Mouse (Mus musculus): Measurements from ENCODE around the gene Prph. TPM values are rescaled to one million over a fixed set of nuclear protein-coding genes. Genes with fewer than 3 reads are reported as not detected.

Prph gene
- polyA plus RNA-seq, 1 experiment from 2014 or later = 66.3 TPM

DNA sequence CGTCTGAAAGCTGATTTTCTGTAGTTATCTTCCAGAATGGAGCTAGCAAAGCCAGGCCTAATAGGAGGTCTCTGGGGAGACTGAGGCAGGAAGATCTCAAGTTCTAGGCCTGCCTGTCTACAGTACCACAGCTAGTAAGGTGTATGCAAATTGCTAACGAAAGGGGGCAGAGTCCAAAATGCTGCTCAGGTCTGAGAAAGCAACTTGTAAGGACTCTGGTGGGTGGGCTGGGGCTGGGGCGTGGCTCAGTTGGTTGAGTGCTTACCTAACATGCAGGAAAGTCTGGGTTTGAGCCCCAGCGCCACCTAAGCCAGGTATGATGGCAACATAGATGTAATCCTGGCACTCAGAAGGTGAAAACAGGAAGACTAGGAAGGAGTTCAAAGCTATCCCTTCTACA lies 34.8 kb upstream of the Prph start:
- H3K4me2 ChIP-seq (ENCODE audit: low read depth, low read length) = no peak overlapping the region
- DNase-seq (ENCODE audit: low spot score) (no peak), ATAC-seq (ENCODE audit: low read depth) (no peak)
- 94% methylated on average over 4 of the region's 4 CpGs for WGBS
- no peaks in the 10 kb centered on the region for H3K27me3 ChIP-seq (replicated peaks; ENCODE audit: control insufficient read depth, insufficient read depth, low read length)
- H3K4me3 ChIP-seq (ENCODE audit: low read depth, low read length) = no peak overlapping the region
- no peaks in the 10 kb centered on the region for H3K36me3 ChIP-seq (ENCODE audit: control insufficient read depth, insufficient read depth, low read length)
- no peak overlapping the region; the same call in 1 of the 2 replicates for H3K27ac ChIP-seq (replicated peaks; ENCODE audit: low read depth, low read length)
- no peak overlapping the region for H3K9ac ChIP-seq (ENCODE audit: low read depth, low read length)
- no peaks in the 10 kb centered on the region for H3K9me3 ChIP-seq (ENCODE audit: control insufficient read depth, low read length)
- H3K4me1 ChIP-seq (ENCODE audit: control insufficient read depth, insufficient read depth, low read length) = peaks cover 19% of the 10 kb centered on the region

DNA sequence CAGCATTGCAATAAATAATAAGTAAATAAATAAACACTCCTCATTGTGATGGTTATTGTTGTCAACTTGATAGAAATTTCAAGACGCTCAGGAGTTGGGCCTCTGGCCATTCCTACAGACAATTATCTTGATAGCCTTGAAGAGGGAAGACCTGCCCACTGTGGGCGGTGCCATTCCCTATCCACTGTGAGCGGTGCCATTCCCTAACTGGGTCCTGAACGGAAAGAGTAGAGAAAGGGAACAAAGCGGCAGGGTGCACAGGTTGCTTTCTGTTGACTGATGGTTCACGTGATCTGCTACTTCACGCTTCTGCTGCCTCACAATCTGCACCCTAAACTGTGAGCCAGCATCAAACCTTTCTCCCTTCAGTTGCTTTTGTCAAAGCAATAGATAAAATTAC lies 33.7 kb upstream of the Prph start:
- Histone ChIP-seq H3K36me3 (ENCODE audit: control insufficient read depth, insufficient read depth, low read length) (no peaks in the 10 kb centered on the region), H3K4me2 (ENCODE audit: low read depth, low read length) (no peak overlapping the region), H3K27me3 (replicated peaks; ENCODE audit: control insufficient read depth, insufficient read depth, low read length) (no peaks in the 10 kb centered on the region), H3K27ac (replicated peaks; ENCODE audit: low read depth, low read length) (no peak overlapping the region), H3K9me3 (ENCODE audit: control insufficient read depth, low read length) (no peaks in the 10 kb centered on the region), H3K4me1 (ENCODE audit: control insufficient read depth, insufficient read depth, low read length) (peaks cover 19% of the 10 kb centered on the region), H3K9ac (ENCODE audit: low read depth, low read length) (no peak overlapping the region), H3K4me3 (ENCODE audit: low read depth, low read length) (no peak overlapping the region)
- ATAC-seq (ENCODE audit: low read depth) = no peak
- DNase-seq (ENCODE audit: low spot score) = no peak
- WGBS = 96% methylated on average over 7 of the region's 7 CpGs

DNA sequence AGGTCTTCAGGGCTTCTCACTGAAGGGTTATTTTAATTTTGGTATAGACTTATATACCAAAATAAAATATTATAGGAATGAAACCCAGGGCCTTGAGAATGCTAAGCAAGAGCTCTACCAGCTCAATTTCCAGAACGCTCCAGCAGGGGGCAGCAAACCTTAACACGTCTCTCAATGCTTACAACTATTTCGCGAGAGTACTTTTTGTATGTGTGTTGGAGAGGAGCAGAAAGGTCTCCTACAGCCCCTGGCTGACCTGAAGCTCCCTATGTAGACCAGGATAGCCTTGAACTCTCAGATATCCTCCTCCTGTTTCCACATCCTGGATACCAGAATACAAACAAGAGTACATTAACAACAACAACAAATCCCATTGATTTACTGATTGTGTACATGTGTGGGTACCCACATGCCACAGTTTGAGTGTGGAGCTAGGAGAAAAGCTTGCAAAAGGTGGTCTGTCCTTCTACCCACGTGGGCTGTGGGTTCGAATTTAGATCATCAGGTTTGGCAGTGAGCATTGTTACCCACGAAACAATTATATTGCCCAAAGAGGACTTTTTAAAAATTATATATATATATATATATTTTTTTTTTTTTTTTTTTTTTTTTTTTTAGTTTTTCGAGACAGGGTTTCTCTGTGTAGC lies 30.2 kb upstream of the Prph start:
- Histone ChIP-seq H3K4me3 (ENCODE audit: low read depth, low read length) (no peak overlapping the region), H3K36me3 (ENCODE audit: control insufficient read depth, insufficient read depth, low read length) (no peaks in the 10 kb centered on the region), H3K27me3 (replicated peaks; ENCODE audit: control insufficient read depth, insufficient read depth, low read length) (no peaks in the 10 kb centered on the region), H3K27ac (replicated peaks; ENCODE audit: low read depth, low read length) (no peak overlapping the region), H3K4me2 (ENCODE audit: low read depth, low read length) (no peak overlapping the region), H3K4me1 (ENCODE audit: control insufficient read depth, insufficient read depth, low read length) (peaks cover 6% of the 10 kb centered on the region), H3K9me3 (ENCODE audit: control insufficient read depth, low read length) (no peaks in the 10 kb centered on the region), H3K9ac (ENCODE audit: low read depth, low read length) (no peak overlapping the region)
- DNase-seq (ENCODE audit: low spot score) (peak; percentile 88), ATAC-seq (ENCODE audit: low read depth) (no peak)
- 16% methylated on average over 7 of the region's 8 CpGs for WGBS

DNA sequence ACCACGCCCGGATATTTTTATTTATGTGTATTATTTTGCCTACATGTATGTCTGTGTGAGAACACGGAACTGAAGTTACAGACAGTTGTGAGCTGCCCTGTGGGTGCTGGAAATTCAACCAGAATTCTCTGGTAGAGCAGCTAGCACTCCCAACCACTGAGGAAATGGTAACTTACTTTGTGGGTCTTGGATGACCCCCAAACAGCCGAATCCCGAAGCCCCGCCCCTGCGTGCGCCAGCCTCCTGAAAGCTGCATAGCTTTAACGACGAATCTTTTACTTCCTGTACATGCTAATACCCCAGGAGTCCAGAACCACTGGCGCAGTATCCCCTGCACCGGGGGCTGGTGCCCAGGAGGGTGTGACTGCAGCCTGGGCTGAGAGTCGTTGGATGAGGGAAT lies 29.6 kb upstream of the Prph start:
- Histone ChIP-seq H3K4me2 (ENCODE audit: low read depth, low read length) (no peak overlapping the region), H3K27me3 (replicated peaks; ENCODE audit: control insufficient read depth, insufficient read depth, low read length) (no peaks in the 10 kb centered on the region), H3K9ac (ENCODE audit: low read depth, low read length) (no peak overlapping the region), H3K4me1 (ENCODE audit: control insufficient read depth, insufficient read depth, low read length) (peaks cover 6% of the 10 kb centered on the region), H3K4me3 (ENCODE audit: low read depth, low read length) (no peak overlapping the region), H3K9me3 (ENCODE audit: control insufficient read depth, low read length) (no peaks in the 10 kb centered on the region), H3K36me3 (ENCODE audit: control insufficient read depth, insufficient read depth, low read length) (no peaks in the 10 kb centered on the region), H3K27ac (replicated peaks; ENCODE audit: low read depth, low read length) (no peak overlapping the region)
- ATAC-seq (ENCODE audit: low read depth) (no peak), DNase-seq (ENCODE audit: low spot score) (no peak)
- WGBS = 71% methylated on average over 11 of the region's 13 CpGs

DNA sequence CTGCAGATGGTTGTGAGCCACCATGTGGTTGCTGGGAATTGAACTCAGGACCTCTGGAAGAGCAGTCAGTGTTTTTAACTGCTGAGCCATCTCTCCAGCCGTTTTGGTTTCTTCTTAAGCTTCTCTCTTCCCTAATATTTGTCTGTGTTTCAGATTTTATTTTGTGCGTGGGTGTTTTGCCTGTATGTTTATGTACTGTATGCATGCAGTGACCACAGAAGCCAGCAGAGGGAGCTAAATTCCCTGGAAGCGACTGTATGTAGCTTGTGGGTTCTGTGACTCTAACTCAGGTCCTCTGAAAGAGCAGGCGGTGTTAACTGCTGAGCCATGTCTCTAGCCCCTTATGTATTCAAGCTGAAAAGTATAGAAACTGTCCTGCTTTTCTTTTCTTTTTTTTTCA lies 28.7 kb upstream of the Prph start:
- no peaks in the 10 kb centered on the region for H3K9me3 ChIP-seq (ENCODE audit: control insufficient read depth, low read length)
- WGBS = 58% methylated on average over 4 of the region's 4 CpGs
- ATAC-seq (ENCODE audit: low read depth) (no peak), DNase-seq (ENCODE audit: low spot score) (no peak)
- no peak overlapping the region for H3K27ac ChIP-seq (replicated peaks; ENCODE audit: low read depth, low read length)
- no peak overlapping the region for H3K4me2 ChIP-seq (ENCODE audit: low read depth, low read length)
- no peaks in the 10 kb centered on the region for H3K27me3 ChIP-seq (replicated peaks; ENCODE audit: control insufficient read depth, insufficient read depth, low read length)
- H3K9ac ChIP-seq (ENCODE audit: low read depth, low read length) = no peak overlapping the region
- peaks cover 12% of the 10 kb centered on the region for H3K4me1 ChIP-seq (ENCODE audit: control insufficient read depth, insufficient read depth, low read length)
- H3K36me3 ChIP-seq (ENCODE audit: control insufficient read depth, insufficient read depth, low read length) = no peaks in the 10 kb centered on the region
- H3K4me3 ChIP-seq (ENCODE audit: low read depth, low read length) = no peak overlapping the region

DNA sequence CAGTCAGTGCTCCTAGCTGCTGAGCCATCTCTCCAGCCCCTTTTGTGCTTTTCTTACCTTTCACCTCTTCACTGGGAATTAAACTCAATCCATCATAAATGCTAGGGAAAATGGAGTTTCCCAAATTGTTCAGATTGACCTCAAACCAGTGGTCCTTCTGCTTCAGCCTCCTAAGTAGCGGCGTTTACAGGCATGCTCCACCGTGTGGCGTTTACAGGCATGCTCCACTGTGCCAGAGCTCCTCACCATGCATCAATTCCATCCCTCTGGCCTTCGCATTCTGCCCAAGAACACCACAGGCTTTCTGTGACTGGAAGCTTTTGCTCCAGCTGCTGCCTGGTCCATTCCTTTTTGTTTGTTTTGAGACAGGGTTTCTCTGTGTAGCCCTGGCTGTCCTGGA lies 27.9 kb upstream of the Prph start:
- Histone ChIP-seq H3K36me3 (ENCODE audit: control insufficient read depth, insufficient read depth, low read length) (no peaks in the 10 kb centered on the region), H3K4me2 (ENCODE audit: low read depth, low read length) (no peak overlapping the region), H3K9ac (ENCODE audit: low read depth, low read length) (no peak overlapping the region), H3K27ac (replicated peaks; ENCODE audit: low read depth, low read length) (no peak overlapping the region), H3K4me3 (ENCODE audit: low read depth, low read length) (no peak overlapping the region), H3K27me3 (replicated peaks; ENCODE audit: control insufficient read depth, insufficient read depth, low read length) (no peaks in the 10 kb centered on the region), H3K9me3 (ENCODE audit: control insufficient read depth, low read length) (no peaks in the 10 kb centered on the region), H3K4me1 (ENCODE audit: control insufficient read depth, insufficient read depth, low read length) (peaks cover 20% of the 10 kb centered on the region)
- DNase-seq (ENCODE audit: low spot score) (no peak), ATAC-seq (ENCODE audit: low read depth) (no peak)
- WGBS = 71% methylated on average over 5 of the region's 5 CpGs

DNA sequence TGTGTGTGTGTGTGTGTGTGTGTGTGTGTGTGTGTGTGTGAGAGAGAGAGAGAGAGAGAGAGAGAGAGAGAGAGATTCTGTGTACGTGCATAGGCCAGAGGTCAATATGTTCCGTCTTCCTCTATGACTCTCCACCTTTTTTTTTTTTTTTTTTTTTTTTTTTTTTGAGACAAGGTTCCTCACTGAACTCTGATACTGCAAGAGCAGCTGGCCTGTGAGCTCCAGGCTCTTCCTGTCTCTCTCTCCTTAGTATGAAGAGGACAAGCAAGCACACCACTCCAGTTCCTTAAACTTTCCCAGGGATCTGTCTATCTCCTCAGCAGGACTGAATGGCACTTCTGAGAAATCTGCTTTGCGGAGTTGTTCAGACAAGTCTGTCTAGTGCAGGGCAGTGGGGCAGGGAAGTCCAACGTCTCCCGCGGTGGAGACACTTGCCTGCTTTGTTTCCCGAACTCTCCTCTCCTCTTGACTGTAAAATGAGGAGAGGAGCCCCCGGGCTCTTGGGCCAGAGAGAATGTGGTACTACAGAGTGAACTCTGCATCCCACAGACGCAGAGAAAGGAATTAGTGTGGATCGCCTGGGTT lies 26.0 kb upstream of the Prph start:
- Histone ChIP-seq H3K36me3 (ENCODE audit: control insufficient read depth, insufficient read depth, low read length) (no peaks in the 10 kb centered on the region), H3K4me2 (ENCODE audit: low read depth, low read length) (peak overlapping the region; percentile 80), H3K27ac (replicated peaks; ENCODE audit: low read depth, low read length) (peak overlapping the region; percentile 73), H3K9ac (ENCODE audit: low read depth, low read length) (peak overlapping the region; percentile 74), H3K4me1 (ENCODE audit: control insufficient read depth, insufficient read depth, low read length) (peaks cover 25% of the 10 kb centered on the region), H3K27me3 (replicated peaks; ENCODE audit: control insufficient read depth, insufficient read depth, low read length) (no peaks in the 10 kb centered on the region), H3K9me3 (ENCODE audit: control insufficient read depth, low read length) (no peaks in the 10 kb centered on the region), H3K4me3 (ENCODE audit: low read depth, low read length) (peak overlapping the region; percentile 58)
- ATAC-seq (ENCODE audit: low read depth) (no peak), DNase-seq (ENCODE audit: low spot score) (peak; percentile 43)
- 3% methylated on average over 10 of the region's 10 CpGs for WGBS

DNA sequence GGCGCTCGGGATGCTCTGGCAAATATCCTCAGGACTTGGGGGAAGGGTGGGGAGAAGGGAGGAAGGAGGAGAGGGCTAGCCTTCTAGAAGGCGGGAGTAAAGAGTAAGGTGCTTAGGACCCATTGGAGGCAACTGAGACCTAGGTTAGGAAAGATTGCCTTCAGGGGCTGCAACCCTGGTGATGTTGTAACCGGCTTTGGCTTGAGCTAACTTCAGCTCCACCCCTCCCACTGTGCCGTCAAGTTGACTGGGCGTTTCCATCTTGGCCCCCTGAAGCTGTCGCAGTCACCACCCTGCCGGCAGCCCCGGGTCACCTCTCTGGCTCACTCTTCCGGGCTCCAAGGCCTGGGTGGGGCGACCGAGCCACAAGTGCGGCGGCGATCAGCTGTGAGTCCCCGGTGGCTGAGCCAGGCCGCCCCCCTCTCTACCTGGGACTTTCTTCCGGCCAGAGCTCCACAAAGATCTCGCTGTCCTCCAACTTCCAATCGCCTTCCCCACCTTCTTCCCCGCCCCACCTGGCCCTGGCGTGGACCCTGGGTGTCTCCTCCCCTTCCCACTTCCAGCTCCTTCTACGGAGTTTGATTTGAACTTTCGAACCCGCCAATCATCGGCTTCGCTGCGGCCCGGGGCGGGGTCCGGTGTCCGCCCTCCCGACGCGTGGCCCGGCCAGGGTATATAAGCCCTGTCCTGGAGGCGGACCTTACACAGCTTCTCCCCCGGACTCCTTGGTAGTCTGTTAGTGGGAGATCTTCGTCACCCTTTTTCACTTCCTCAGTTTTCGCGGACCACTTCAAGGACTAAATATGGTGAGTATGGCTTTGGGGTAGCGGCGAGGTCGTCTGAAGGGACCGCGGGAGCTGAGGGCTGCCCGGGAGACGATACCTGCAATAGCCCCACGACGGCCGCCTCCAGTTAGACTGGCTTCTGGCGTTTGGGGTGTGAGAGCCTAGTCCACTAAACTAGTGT lies 25.1 kb upstream of the Prph start, which contains the start of gene Tuba1c:
Tuba1c (plus strand) TSS at position 273 of the 966 bp plus-strand sequence.
- DNase-seq (ENCODE audit: low spot score) (peak; percentile 96), ATAC-seq (ENCODE audit: low read depth) (peak; percentile 94)
- WGBS = 1% methylated on average over 44 of the region's 52 CpGs

More for the DNA sequence above, 25.1 kb upstream of the Prph start, which contains the start of gene Tuba1c:
- H3K4me3 ChIP-seq (ENCODE audit: low read depth, low read length) = peak within 1 kb of the TSS; percentile 58
- peak within 1 kb of the TSS; percentile 73 for H3K27ac ChIP-seq (replicated peaks; ENCODE audit: low read depth, low read length)
- no peaks in the 10 kb centered on the region for H3K9me3 ChIP-seq (ENCODE audit: control insufficient read depth, low read length)
- no peaks in the 10 kb centered on the region for H3K27me3 ChIP-seq (replicated peaks; ENCODE audit: control insufficient read depth, insufficient read depth, low read length)
- peaks cover 25% of the 10 kb centered on the region for H3K4me1 ChIP-seq (ENCODE audit: control insufficient read depth, insufficient read depth, low read length)
- H3K9ac ChIP-seq (ENCODE audit: low read depth, low read length) = peak within 1 kb of the TSS; percentile 74
- peak within 1 kb of the TSS; percentile 80 for H3K4me2 ChIP-seq (ENCODE audit: low read depth, low read length)
- peaks cover 5% of the 10 kb centered on the region for H3K36me3 ChIP-seq (ENCODE audit: control insufficient read depth, insufficient read depth, low read length)

Measured in embryonic facial prominence, embryonic 14.5 days (tissue).